Mouse (Mus musculus) megakaryocyte, embryonic 14.5 days (primary cell): ENCODE results near the gene Utp14a. TPM values are rescaled to one million over a fixed set of nuclear protein-coding genes. Genes with fewer than 3 reads are reported as not detected.

Source experiments
- H3K27me3 ChIP-seq: replicated peaks from 2 replicates; pipeline ENCODE3; 2012; ENCODE audit warnings: inconsistent platforms
- H3K36me3 ChIP-seq: replicated peaks from 2 replicates; pipeline ENCODE3; 2012; ENCODE audit warnings: low read length, inconsistent platforms, mixed read lengths
- H3K4me1 ChIP-seq: 2 replicates; pipeline ENCODE4 v1.6.1; 2012; ENCODE audit warnings: inconsistent platforms
- H3K4me3 ChIP-seq: replicated peaks from 2 replicates; pipeline ENCODE3; 2012; ENCODE audit warnings: moderate library complexity, mild to moderate bottlenecking, inconsistent platforms
- H3K9me3 ChIP-seq: 2 replicates; pipeline ENCODE4 v1.6.1; 2012; ENCODE audit warnings: inconsistent platforms
- FLI1 ChIP-seq: IDR thresholded peaks from 2 replicates; pipeline ENCODE4 v1.6.1; 2012; ENCODE audit warnings: low read length, inconsistent platforms, mixed read lengths
- GATA1 ChIP-seq: IDR thresholded peaks from 3 replicates; pipeline ENCODE4 v1.6.1; 2012; ENCODE audit warnings: mixed read lengths, low read length, inconsistent platforms, borderline replicate concordance
- polyA plus RNA-seq: library from polyadenylated mRNA; stranded (reverse); fragments of >175 nt; gene quantifications from 2 replicates; pipeline ENCODE4 v1.2.3, GENCODE M21; 2012; ENCODE audit warnings: low replicate concordance; ENCODE audit not compliant: insufficient read depth

Utp14a gene
- polyA plus RNA-seq, 1 experiment: 3.4 TPM

- H3K27me3 ChIP-seq: peaks cover 5% of the 10 kb centered on the region
- TF ChIP-seq FLI1: no peak
Observed at GRCm38 (mm10) chrX:48257011-48257410, 349 bp downstream of the Utp14a start.

GRCm38 (mm10) chrX:48271671-48272070 lies 15.0 kb downstream of the Utp14a start:
- Histone ChIP-seq H3K9me3 (peaks cover under 1% of the 10 kb centered on the region; the same call in 1 of the 2 replicates), H3K4me1 (peaks cover 9% of the 10 kb centered on the region), H3K27me3 (peaks cover 4% of the 10 kb centered on the region), H3K4me3 (no peak overlapping the region), H3K36me3 (peaks cover 50% of the 10 kb centered on the region)
- TF ChIP-seq GATA1: no peak
- no peak for TF ChIP-seq FLI1

More at GRCm38 (mm10) chrX:48257011-48257410, 349 bp downstream of the Utp14a start:
- H3K4me3 ChIP-seq: peak overlapping the region; percentile 91
- peaks cover 6% of the 10 kb centered on the region; the same call in 1 of the 2 replicates for H3K4me1 ChIP-seq
- no peaks in the 10 kb centered on the region for H3K9me3 ChIP-seq
- peaks cover 23% of the 10 kb centered on the region for H3K36me3 ChIP-seq

- TF ChIP-seq GATA1 (no peak), FLI1 (no peak)
- peaks cover 9% of the 10 kb centered on the region for H3K4me1 ChIP-seq
- H3K36me3 ChIP-seq: peaks cover 45% of the 10 kb centered on the region
- H3K4me3 ChIP-seq: no peak overlapping the region
- H3K27me3 ChIP-seq: peaks cover 4% of the 10 kb centered on the region
- H3K9me3 ChIP-seq: no peaks in the 10 kb centered on the region
Observed at GRCm38 (mm10) chrX:48274634-48275033, 18.0 kb downstream of the Utp14a start.

- H3K9me3 ChIP-seq: no peaks in the 10 kb centered on the region
- H3K4me3 ChIP-seq: no peak overlapping the region
- peaks cover 6% of the 10 kb centered on the region for H3K4me1 ChIP-seq
- TF ChIP-seq FLI1 (no peak), GATA1 (no peak)
- peaks cover 4% of the 10 kb centered on the region for H3K27me3 ChIP-seq
- H3K36me3 ChIP-seq: peaks cover 59% of the 10 kb centered on the region
Observed at GRCm38 (mm10) chrX:48278103-48278502, 21.4 kb downstream of the Utp14a start.

GRCm38 (mm10) chrX:48284386-48285005 lies 27.8 kb downstream of the Utp14a start:
- Histone ChIP-seq H3K4me3 (peak overlapping the region; percentile 94), H3K4me1 (no peaks in the 10 kb centered on the region; the same call in 1 of the 2 replicates), H3K9me3 (no peaks in the 10 kb centered on the region), H3K36me3 (peaks cover 29% of the 10 kb centered on the region), H3K27me3 (peaks cover 31% of the 10 kb centered on the region)
- TF ChIP-seq FLI1 (no peak), GATA1 (no peak)

- no peak for TF ChIP-seq GATA1
- no peak for TF ChIP-seq FLI1
- no peaks in the 10 kb centered on the region; the same call in 1 of the 2 replicates for H3K4me1 ChIP-seq
- no peaks in the 10 kb centered on the region for H3K9me3 ChIP-seq
- H3K27me3 ChIP-seq: peaks cover 31% of the 10 kb centered on the region
- peak overlapping the region; percentile 94 for H3K4me3 ChIP-seq
- H3K36me3 ChIP-seq: peaks cover 23% of the 10 kb centered on the region
Observed at GRCm38 (mm10) chrX:48285006-48285650, 28.5 kb downstream of the Utp14a start.

GRCm38 (mm10) chrX:48285651-48286021 lies 29.0 kb downstream of the Utp14a start:
- Histone ChIP-seq H3K4me1 (no peaks in the 10 kb centered on the region; the same call in 1 of the 2 replicates), H3K36me3 (peaks cover 21% of the 10 kb centered on the region), H3K27me3 (peaks cover 31% of the 10 kb centered on the region), H3K4me3 (peak overlapping the region; percentile 94), H3K9me3 (no peaks in the 10 kb centered on the region)
- TF ChIP-seq FLI1: no peak
- TF ChIP-seq GATA1: no peak

GRCm38 (mm10) chrX:48286488-48286887 lies 29.8 kb downstream of the Utp14a start:
- Histone ChIP-seq H3K27me3 (peaks cover 36% of the 10 kb centered on the region), H3K4me1 (no peaks in the 10 kb centered on the region; the same call in 1 of the 2 replicates), H3K9me3 (no peaks in the 10 kb centered on the region), H3K4me3 (no peak overlapping the region), H3K36me3 (peaks cover 13% of the 10 kb centered on the region)
- TF ChIP-seq FLI1 (no peak), GATA1 (no peak)

GRCm38 (mm10) chrX:48288008-48288407 lies 31.3 kb downstream of the Utp14a start:
- no peaks in the 10 kb centered on the region for H3K9me3 ChIP-seq
- H3K4me3 ChIP-seq: no peak overlapping the region
- peaks cover 39% of the 10 kb centered on the region for H3K27me3 ChIP-seq
- H3K36me3 ChIP-seq: peaks cover under 1% of the 10 kb centered on the region
- no peaks in the 10 kb centered on the region; the same call in 1 of the 2 replicates for H3K4me1 ChIP-seq
- no peak for TF ChIP-seq FLI1
- TF ChIP-seq GATA1: no peak

- Histone ChIP-seq H3K4me3 (no peak overlapping the region), H3K36me3 (no peaks in the 10 kb centered on the region), H3K4me1 (no peaks in the 10 kb centered on the region), H3K27me3 (peaks cover 33% of the 10 kb centered on the region), H3K9me3 (no peaks in the 10 kb centered on the region)
- TF ChIP-seq FLI1: no peak
- no peak for TF ChIP-seq GATA1
Observed at GRCm38 (mm10) chrX:48291413-48291812, 34.8 kb downstream of the Utp14a start.
